Mouse (Mus musculus) cerebellum, adult 2 months (tissue): Measurements from ENCODE around the gene Mettl7a2.

Source experiments
- CTCF ChIP-seq: fragments of 200-500 bp; IDR thresholded peaks from 2 replicates; pipeline ENCODE4 v1.5.1; 2011; ENCODE audit warnings: low read depth, mild to moderate bottlenecking, control low read depth, low read length, moderate library complexity, borderline replicate concordance; ENCODE audit not compliant: insufficient read depth
- POLR2A ChIP-seq: fragments of 200-500 bp; IDR thresholded peaks from 2 replicates; pipeline ENCODE4 v1.6.1; 2011; ENCODE audit warnings: low read length, control low read depth, borderline replicate concordance; ENCODE audit not compliant: insufficient read depth

DNA sequence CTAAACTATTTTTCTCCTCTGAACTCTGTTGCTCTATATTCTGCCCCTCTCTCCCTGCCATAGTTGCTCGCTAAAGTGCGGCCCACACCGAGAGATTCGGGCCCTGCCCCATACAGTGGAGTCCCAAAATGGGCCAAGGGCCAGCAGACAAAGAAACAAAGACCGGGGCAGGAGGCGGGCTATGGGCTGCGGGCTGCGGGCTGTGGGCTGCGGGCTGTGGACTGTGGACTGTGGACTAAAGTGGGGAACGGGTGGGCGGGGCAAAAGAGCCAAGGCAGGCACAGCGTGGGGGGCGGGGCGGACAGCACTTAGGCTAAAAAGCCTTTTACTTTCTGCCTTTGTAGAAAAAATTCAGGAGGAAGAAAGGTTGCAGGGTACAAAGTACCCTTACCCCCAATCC, 6.2 kb upstream of the Mettl7a2 start:
- no peak for TF ChIP-seq POLR2A
- TF ChIP-seq CTCF = no peak
